Mouse (Mus musculus) intestine, embryonic 16.5 days (tissue): ENCODE data around the gene Zeb2. TPM values are rescaled to one million over a fixed set of nuclear protein-coding genes. Genes with fewer than 3 reads are reported as not detected.

Experiments used
- ATAC-seq: fragments of 200-750 bp; cut with Nextera tagmentation; 2 replicates; pipeline ENCODE4 v1.8.0; 2017; ENCODE audit warnings: moderate TSS enrichment, moderate library complexity
- H3K27ac ChIP-seq: fragments of 300-500 bp; sonication (generic); 2 replicates; pipeline ENCODE4 v1.5.1; 2014; ENCODE audit warnings: mild to moderate bottlenecking, low read length
- H3K27me3 ChIP-seq: fragments of 300-500 bp; sonication (generic); replicated peaks from 2 replicates; pipeline ENCODE4 v1.6.1; 2014; ENCODE audit warnings: low read length, control low read depth, mixed read lengths; ENCODE audit not compliant: control insufficient read depth, insufficient read depth
- H3K36me3 ChIP-seq: fragments of 300-500 bp; sonication (generic); 2 replicates; pipeline ENCODE4 v1.6.1; 2014; ENCODE audit warnings: low read length, control low read depth; ENCODE audit not compliant: control insufficient read depth, insufficient read depth
- H3K4me1 ChIP-seq: fragments of 300-500 bp; sonication (generic); 2 replicates; pipeline ENCODE4 v1.6.1; 2014; ENCODE audit warnings: low read length, control low read depth, mixed read lengths; ENCODE audit not compliant: control insufficient read depth, insufficient read depth
- H3K4me2 ChIP-seq: fragments of 300-500 bp; sonication (generic); 2 replicates; pipeline ENCODE4 v1.6.1; 2014; ENCODE audit warnings: low read depth, low read length, control low read depth
- H3K4me3 ChIP-seq: fragments of 300-500 bp; sonication (generic); 2 replicates; pipeline ENCODE4 v1.5.1; 2014; ENCODE audit warnings: mild to moderate bottlenecking, low read length
- H3K9ac ChIP-seq: fragments of 300-500 bp; sonication (generic); 2 replicates; pipeline ENCODE4 v1.6.1; 2014; ENCODE audit warnings: low read depth, low read length
- H3K9me3 ChIP-seq: fragments of 300-500 bp; sonication (generic); 2 replicates; pipeline ENCODE4 v1.6.1; 2016; ENCODE audit warnings: low read length, control low read depth; ENCODE audit not compliant: control insufficient read depth
- whole genome bisulfite sequencing: fragments of 180-500 bp; shearing (Covaris S2); extraction: QIAGEN DNeasy Blood & Tissue Kit; methylation state at CpG from one replicate; pipeline ENCODE4 v1.1.7; 2014; 5-methylcytosine and 5-hydroxymethylcytosine counted together
- polyA plus RNA-seq: library from polyadenylated mRNA; unstranded; fragments of >200 nt; fragmentation: Nextera tagmentation; extraction: Ambion mirVana; gene quantifications from 2 replicates; pipeline ENCODE4 v1.2.1, GENCODE M21; 2015

Gene Zeb2
- polyA plus RNA-seq, 1 experiment from 2014 or later = 30.9 TPM

DNA sequence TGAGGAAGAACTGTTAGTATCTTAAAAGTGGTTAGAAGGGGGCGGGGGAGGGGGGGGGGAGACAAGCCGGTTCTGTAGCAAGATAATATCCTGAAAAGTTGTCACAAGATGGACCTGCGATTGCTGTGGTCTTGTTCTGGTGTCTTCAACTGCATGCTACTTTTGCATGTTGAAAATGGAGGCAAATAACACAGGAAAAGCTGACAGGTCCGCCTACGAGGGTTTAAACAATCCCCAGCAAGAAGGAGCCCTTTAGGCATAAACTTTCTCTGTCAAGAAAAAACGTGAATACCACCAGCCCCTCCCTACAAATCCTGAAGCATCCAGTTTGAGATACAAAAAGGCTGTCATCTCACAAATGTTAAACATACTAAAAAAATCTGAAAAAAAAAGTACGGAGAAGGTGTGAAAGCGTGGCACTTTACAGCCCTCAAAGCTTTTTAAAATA is 15.0 kb downstream of the Zeb2 start:
- no peaks in the 10 kb centered on the region for H3K36me3 ChIP-seq
- peaks cover 4% of the 10 kb centered on the region for H3K27me3 ChIP-seq
- H3K4me3 ChIP-seq = no peak overlapping the region
- H3K9ac ChIP-seq = no peak overlapping the region
- H3K9me3 ChIP-seq = no peaks in the 10 kb centered on the region
- H3K4me2 ChIP-seq = no peak overlapping the region
- H3K4me1 ChIP-seq = peaks cover 10% of the 10 kb centered on the region
- H3K27ac ChIP-seq = no peak overlapping the region
- no peak for ATAC-seq
- 38% methylated on average over 8 of the region's 8 CpGs for WGBS

DNA sequence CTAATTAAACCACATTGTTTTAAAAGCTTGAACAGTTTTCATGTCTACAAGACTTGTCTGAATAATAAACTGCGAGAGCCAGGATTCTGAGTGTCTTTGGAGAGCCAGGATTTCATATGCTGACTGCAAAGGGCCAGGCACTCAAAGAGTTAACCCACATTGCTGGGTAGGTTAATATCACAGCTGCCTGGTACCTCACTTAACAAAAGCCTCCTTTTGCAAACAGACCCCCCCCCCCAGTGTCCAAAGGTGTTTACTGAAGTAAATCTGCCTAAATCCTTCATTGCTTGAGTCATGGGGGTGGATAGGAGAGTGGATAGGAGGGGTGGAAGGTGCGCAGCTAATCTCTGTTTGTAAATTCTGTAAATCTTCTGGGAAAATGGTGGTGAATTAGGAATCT is 15.6 kb downstream of the Zeb2 start:
- Histone ChIP-seq H3K27ac (no peak overlapping the region), H3K27me3 (peaks cover 4% of the 10 kb centered on the region; the same call in 1 of the 2 replicates)

DNA sequence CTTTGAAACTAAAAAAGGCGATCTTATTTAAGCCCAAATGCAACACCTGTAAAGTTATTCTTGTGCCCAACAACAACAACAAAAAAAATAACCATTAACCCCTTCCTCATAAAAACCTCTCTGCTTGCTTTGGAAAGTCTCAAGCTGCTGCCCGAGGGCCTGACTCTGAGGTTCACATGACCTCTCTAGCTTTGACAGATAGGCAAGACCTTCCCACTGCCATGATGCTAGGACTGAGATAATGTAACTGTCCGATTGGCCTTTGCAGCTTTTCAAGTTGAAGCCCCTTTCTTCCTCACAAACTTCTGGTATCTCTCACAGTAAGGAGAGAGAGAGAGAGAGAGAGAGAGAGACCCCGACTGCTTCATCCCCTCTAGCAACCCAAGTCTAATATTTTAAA is 16.2 kb downstream of the Zeb2 start:
- H3K4me3 ChIP-seq = no peak overlapping the region
- H3K4me2 ChIP-seq = no peak overlapping the region
- H3K9ac ChIP-seq = no peak overlapping the region
- ATAC-seq = no peak
- WGBS = 50% methylated on average over 4 of the region's 4 CpGs
- H3K27me3 ChIP-seq = 0 out of 2 replicates have a peak, but pooled peaks cover 2% of the 10 kb centered on the region
- no peaks in the 10 kb centered on the region for H3K9me3 ChIP-seq
- no peaks in the 10 kb centered on the region for H3K36me3 ChIP-seq
- H3K27ac ChIP-seq = no peak overlapping the region
- peaks cover 10% of the 10 kb centered on the region for H3K4me1 ChIP-seq

More for the DNA sequence above, 15.6 kb downstream of the Zeb2 start:
- Histone ChIP-seq H3K9me3 (no peaks in the 10 kb centered on the region), H3K36me3 (no peaks in the 10 kb centered on the region), H3K9ac (no peak overlapping the region), H3K4me2 (no peak overlapping the region), H3K4me1 (peaks cover 10% of the 10 kb centered on the region), H3K4me3 (no peak overlapping the region)
- no peak for ATAC-seq
- WGBS = 53% methylated on average over 2 of the region's 2 CpGs

DNA sequence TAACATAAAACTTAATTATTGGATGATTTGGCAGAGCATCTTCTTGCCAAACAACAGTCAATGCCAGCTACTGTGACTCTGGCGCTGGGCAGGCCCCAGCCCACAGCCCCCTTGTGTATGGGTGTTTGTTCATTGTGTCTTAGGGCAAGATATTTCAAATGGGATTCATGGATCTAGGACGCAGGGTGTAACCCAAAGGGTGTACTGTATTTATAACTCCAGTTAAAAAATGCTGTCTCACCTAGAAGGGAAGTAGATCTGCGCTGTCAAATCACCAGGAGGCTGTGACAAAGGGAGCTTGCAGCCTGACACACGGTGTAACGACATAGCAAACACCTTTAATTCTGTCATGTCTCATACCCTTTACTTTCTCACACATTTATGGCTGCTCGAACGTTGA is 16.6 kb downstream of the Zeb2 start:
- Histone ChIP-seq H3K4me2 (no peak overlapping the region), H3K4me3 (no peak overlapping the region), H3K9ac (no peak overlapping the region), H3K36me3 (no peaks in the 10 kb centered on the region), H3K27me3 (0 out of 2 replicates have a peak, but pooled peaks cover 2% of the 10 kb centered on the region), H3K27ac (no peak overlapping the region), H3K9me3 (no peaks in the 10 kb centered on the region), H3K4me1 (peaks cover 10% of the 10 kb centered on the region)
- WGBS = 63% methylated on average over 7 of the region's 7 CpGs
- ATAC-seq = no peak

DNA sequence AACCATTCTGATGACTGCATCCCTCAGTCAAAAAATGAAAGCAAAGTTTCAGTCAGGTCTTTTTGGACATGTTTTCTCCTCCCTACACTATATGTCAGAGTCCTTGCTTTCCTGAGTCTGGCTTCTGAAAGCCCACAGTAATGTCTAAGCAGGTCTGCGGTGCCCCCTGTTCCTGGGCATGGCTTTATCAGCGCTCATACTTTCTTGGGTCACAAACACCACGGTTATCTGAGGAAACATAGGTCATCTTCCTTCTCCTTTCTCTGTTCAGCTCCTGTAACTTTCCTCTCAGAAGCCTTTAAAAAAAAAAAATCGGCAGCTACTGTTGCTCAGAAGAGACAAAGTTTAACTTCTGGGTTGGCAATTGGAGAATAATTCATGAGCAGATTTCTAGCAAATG is 17.2 kb downstream of the Zeb2 start:
- no peak overlapping the region for H3K27ac ChIP-seq
- ATAC-seq = no peak
- 0 out of 2 replicates have a peak, but pooled peaks cover 2% of the 10 kb centered on the region for H3K27me3 ChIP-seq
- H3K4me1 ChIP-seq = peaks cover 10% of the 10 kb centered on the region
- no peaks in the 10 kb centered on the region for H3K36me3 ChIP-seq
- H3K9ac ChIP-seq = no peak overlapping the region
- H3K4me2 ChIP-seq = no peak overlapping the region
- 68% methylated on average over 4 of the region's 4 CpGs for WGBS
- H3K4me3 ChIP-seq = no peak overlapping the region
- H3K9me3 ChIP-seq = no peaks in the 10 kb centered on the region

DNA sequence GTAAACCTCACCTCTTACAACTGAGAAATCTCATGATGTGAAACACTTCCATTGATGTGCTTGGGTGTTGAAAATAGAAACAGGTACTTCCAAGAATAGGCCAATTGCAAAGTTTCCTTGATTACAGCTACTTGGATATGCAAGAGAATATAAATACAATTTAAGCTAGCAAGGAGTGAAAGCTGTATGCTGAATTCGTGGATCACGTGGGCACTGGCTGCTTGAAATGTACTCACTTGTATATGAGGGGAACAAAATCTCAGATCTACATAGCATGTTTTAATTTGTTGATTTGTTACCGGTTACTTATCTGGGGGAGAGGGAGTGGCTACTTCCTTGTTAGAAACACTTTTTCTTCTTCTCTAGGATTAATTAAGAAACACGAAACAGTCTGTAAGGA is 18.1 kb downstream of the Zeb2 start:
- H3K4me1 ChIP-seq = peaks cover 10% of the 10 kb centered on the region
- WGBS = 73% methylated on average over 4 of the region's 4 CpGs
- H3K4me3 ChIP-seq = no peak overlapping the region
- H3K9ac ChIP-seq = no peak overlapping the region
- H3K27me3 ChIP-seq = 0 out of 2 replicates have a peak, but pooled peaks cover 2% of the 10 kb centered on the region
- H3K4me2 ChIP-seq = no peak overlapping the region
- H3K36me3 ChIP-seq = no peaks in the 10 kb centered on the region
- no peaks in the 10 kb centered on the region for H3K9me3 ChIP-seq
- no peak overlapping the region for H3K27ac ChIP-seq
- no peak for ATAC-seq

DNA sequence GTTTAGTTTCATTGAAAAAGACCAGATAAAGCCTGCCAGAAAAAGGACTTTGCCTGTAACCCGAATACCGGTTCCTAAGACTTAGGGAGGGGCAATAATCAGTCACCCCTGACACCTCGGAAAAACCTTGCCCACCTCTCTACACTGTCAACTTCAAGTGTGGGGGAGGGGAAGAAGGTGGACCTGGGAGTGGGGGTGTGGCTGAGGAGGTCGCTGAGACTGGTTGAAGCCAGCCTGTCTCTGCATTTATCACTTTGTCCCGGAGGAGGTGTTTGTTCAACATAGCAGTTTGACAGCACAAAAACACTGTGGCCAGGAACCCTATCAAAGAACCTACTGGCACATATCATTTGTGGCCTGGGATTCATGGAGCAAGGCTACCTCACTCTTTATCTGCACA is 19.2 kb downstream of the Zeb2 start:
- 0 out of 2 replicates have a peak, but pooled peaks cover 2% of the 10 kb centered on the region for H3K27me3 ChIP-seq
- H3K9me3 ChIP-seq = no peaks in the 10 kb centered on the region
- WGBS = 14% methylated on average over 5 of the region's 5 CpGs
- H3K9ac ChIP-seq = no peak overlapping the region
- H3K36me3 ChIP-seq = no peaks in the 10 kb centered on the region
- H3K4me3 ChIP-seq = no peak overlapping the region
- no peak overlapping the region for H3K27ac ChIP-seq
- no peak for ATAC-seq
- no peak overlapping the region for H3K4me2 ChIP-seq
- H3K4me1 ChIP-seq = peaks cover 9% of the 10 kb centered on the region

DNA sequence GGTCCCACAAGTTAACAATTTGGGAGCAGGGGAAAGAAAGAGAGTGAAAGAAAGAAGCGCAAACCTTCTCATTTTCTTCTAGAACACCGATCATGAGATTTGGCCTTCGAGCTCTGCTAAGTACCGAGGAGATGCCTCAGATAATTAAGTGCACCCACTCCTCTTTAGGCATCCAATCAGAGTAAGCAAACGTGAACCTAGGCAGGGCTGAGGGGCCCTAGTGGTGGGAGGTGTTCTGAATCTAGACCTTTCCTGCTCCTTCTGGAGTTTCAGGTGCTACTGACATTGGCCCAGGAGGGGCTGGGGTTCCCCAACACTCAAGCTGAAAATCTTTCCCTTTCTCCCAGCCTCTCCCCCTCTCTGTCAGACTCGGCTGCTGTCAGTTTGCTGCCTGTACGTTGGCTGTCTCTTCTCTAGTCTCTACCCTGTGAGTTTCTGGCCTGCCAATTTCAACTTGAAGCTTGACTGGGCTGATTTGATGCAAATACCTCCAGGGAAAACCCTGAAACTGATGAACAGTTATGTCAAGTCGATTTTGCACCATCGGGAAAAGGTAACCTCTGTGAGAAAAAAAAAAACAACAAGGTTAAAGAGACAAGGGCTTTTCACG is 20.5 kb downstream of the Zeb2 start:
- Histone ChIP-seq H3K4me1 (peaks cover 8% of the 10 kb centered on the region; the same call in 1 of the 2 replicates), H3K36me3 (no peaks in the 10 kb centered on the region), H3K9me3 (no peaks in the 10 kb centered on the region), H3K27ac (0 out of 2 replicates have a peak overlapping the region, but pooled peaks have one; percentile 8), H3K4me2 (no peak overlapping the region), H3K4me3 (no peak overlapping the region), H3K27me3 (no peaks in the 10 kb centered on the region), H3K9ac (no peak overlapping the region)
- 39% methylated on average over 10 of the region's 10 CpGs for WGBS
- no peak for ATAC-seq

DNA sequence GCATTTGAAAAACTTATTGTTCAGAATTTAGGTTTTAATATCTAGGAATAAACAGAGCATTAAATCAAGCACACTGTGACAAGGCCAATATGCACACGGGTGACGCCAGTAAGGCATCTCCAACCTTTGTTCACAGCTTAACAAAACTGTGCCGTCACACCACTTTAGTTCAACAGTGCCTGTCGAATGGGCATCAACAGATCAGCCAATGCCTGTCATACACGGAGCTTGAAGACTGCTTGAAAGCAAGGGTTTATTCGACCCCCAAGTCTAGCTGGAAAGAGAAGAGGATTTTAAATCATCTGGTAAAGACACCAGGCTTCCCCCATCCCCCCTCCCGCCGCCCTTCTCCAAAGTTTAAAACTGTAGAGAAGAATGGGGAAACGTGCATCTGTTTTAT is 21.4 kb downstream of the Zeb2 start:
- Histone ChIP-seq H3K36me3 (no peaks in the 10 kb centered on the region), H3K4me1 (peaks cover 8% of the 10 kb centered on the region; the same call in 1 of the 2 replicates), H3K9me3 (no peaks in the 10 kb centered on the region), H3K9ac (no peak overlapping the region), H3K4me3 (no peak overlapping the region), H3K27ac (no peak overlapping the region), H3K27me3 (no peaks in the 10 kb centered on the region), H3K4me2 (no peak overlapping the region)
- ATAC-seq = no peak
- WGBS = 43% methylated on average over 9 of the region's 9 CpGs
